Mouse (Mus musculus): ENCODE results near the gene Tmem248.

DNA sequence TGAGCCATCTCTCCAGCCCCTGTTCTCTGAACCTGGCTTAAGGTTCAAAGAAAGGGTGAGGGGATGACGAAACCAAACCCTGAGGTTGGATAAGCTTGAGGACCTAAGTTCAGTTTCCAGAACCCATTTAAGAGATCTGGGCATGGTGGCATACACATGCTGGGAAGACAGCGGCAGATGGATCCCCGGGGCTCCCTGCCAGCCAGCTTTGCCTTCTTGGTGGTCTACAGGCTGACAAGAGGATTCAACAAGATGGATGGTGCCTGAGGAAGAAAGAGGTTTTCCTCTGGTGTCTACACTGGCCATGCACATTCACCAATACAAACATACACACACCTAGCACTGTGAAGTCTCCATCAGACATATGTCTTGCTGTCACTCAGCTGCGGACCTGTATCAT, 76.1 kb downstream of the Tmem248 start:
- no peak for TF ChIP-seq CTCF (conservative IDR thresholded peaks at IDR 0.05 in 1 of 2, IDR thresholded peaks at IDR 0.05 in 1 of 2; ENCODE audit: low read depth in 2 of 2, low read length in 2 of 2)
- TF ChIP-seq IRF4 (IDR thresholded peaks at IDR 0.05; ENCODE audit: low read depth, low read length): no peak
- TF ChIP-seq UBTF (IDR thresholded peaks at IDR 0.05; ENCODE audit: low read depth, low read length): no peak

All from CH12.LX (cell line).